Mouse (Mus musculus): ENCODE results near the gene Phf13.
A peak's percentile ranks its signal among the peaks of the same experiment; 100 is the strongest.

Gene Phf13

DNA sequence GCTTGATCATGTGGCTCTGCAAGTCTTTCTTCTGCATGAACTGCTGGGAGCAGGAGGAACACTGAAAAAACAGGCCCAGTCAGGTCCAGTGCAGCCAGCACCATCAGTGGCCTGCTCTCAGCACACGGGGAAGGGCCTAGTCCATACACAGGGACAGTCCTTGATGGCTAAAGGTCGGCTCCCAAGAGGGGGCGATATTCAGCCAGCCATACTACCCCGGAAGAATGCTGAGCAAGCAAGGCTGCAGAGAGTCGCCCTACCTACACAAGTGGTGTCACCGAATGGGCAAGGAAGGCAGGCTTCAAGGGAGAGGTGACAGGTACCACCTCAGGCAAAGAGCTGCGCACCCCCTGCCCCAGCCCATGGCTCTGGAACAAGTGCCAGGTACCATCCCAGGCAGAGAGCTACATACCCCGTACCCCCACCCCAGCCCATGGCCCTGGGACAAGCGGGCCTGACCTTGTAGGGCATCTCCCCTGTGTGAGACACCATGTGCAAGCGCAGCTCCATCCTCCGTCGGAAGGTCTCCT is 25.6 kb upstream of the Phf13 start:
- Histone ChIP-seq H3K4me1 (replicated peaks; ENCODE audit: low read depth, low read length) (peaks cover 80% of the 10 kb centered on the region), H3K9me3 (ENCODE audit: low read length) (no peaks in the 10 kb centered on the region), H3K36me3 (ENCODE audit: insufficient read depth, low read length) (peaks cover 99% of the 10 kb centered on the region), H3K27me3 (ENCODE audit: insufficient read depth, low read length) (no peaks in the 10 kb centered on the region), H3K4me3 (replicated peaks; ENCODE audit: low read length) (no peak overlapping the region)
- TF ChIP-seq CTCF (conservative IDR thresholded peaks at IDR 0.05; ENCODE audit: low read length) (no peak), POU5F1 (IDR thresholded peaks at IDR 0.05; ENCODE audit: borderline replicate concordance, low read length) (no peak), NANOG (IDR thresholded peaks at IDR 0.05; ENCODE audit: borderline replicate concordance, low read length) (no peak)

GRCm38 (mm10) chr4:152020024-152020423 is 24.0 kb upstream of the Phf13 start:
- peaks cover 99% of the 10 kb centered on the region for H3K36me3 ChIP-seq (ENCODE audit: insufficient read depth, low read length)
- peaks cover 78% of the 10 kb centered on the region for H3K4me1 ChIP-seq (replicated peaks; ENCODE audit: low read depth, low read length)
- TF ChIP-seq NANOG (IDR thresholded peaks at IDR 0.05; ENCODE audit: borderline replicate concordance, low read length) = no peak
- no peak for TF ChIP-seq CTCF (conservative IDR thresholded peaks at IDR 0.05; ENCODE audit: low read length)
- no peak for TF ChIP-seq POU5F1 (IDR thresholded peaks at IDR 0.05; ENCODE audit: borderline replicate concordance, low read length)
- H3K4me3 ChIP-seq (replicated peaks; ENCODE audit: low read length) = 0 out of 2 replicates have a peak overlapping the region, but pooled peaks have one; percentile 4
- H3K27me3 ChIP-seq (ENCODE audit: insufficient read depth, low read length) = no peaks in the 10 kb centered on the region
- H3K9me3 ChIP-seq (ENCODE audit: low read length) = no peaks in the 10 kb centered on the region

DNA sequence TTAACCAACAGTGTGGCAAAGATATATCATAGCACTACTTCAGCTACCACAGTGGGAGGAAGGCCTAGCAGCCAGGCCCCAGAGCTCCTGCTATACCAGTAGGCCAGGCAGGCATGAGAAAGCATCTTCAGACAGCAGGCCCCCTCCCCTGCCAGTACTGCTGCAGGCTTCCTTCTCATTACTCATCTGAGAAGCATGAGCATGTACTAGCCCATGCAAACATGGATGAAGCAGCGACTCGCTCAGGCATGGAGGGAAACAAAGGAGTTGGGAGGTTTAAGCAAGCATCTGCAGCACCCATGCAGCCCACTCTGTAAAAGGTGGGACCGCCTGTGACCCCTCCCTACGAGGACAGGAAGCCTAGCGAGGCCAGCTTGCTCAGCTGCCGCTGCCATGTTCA is 23.0 kb upstream of the Phf13 start:
- Histone ChIP-seq H3K9me3 (ENCODE audit: low read length) (no peaks in the 10 kb centered on the region), H3K36me3 (ENCODE audit: insufficient read depth, low read length) (peaks cover 99% of the 10 kb centered on the region), H3K4me1 (replicated peaks; ENCODE audit: low read depth, low read length) (peaks cover 77% of the 10 kb centered on the region), H3K4me3 (replicated peaks; ENCODE audit: low read length) (no peak overlapping the region), H3K27me3 (ENCODE audit: insufficient read depth, low read length) (no peaks in the 10 kb centered on the region)
- no peak for TF ChIP-seq NANOG (IDR thresholded peaks at IDR 0.05; ENCODE audit: borderline replicate concordance, low read length)
- TF ChIP-seq CTCF (conservative IDR thresholded peaks at IDR 0.05; ENCODE audit: low read length) = no peak
- TF ChIP-seq POU5F1 (IDR thresholded peaks at IDR 0.05; ENCODE audit: borderline replicate concordance, low read length) = no peak

GRCm38 (mm10) chr4:152013036-152013813 is 17.2 kb upstream of the Phf13 start:
- H3K4me1 ChIP-seq (replicated peaks; ENCODE audit: low read depth, low read length) = peaks cover 75% of the 10 kb centered on the region
- peaks cover 4% of the 10 kb centered on the region for H3K27me3 ChIP-seq (ENCODE audit: insufficient read depth, low read length)
- H3K4me3 ChIP-seq (replicated peaks; ENCODE audit: low read length) = no peak overlapping the region
- TF ChIP-seq NANOG (IDR thresholded peaks at IDR 0.05; ENCODE audit: borderline replicate concordance, low read length) (no peak), POU5F1 (IDR thresholded peaks at IDR 0.05; ENCODE audit: borderline replicate concordance, low read length) (no peak), CTCF (conservative IDR thresholded peaks at IDR 0.05; ENCODE audit: low read length) (no peak)
- H3K36me3 ChIP-seq (ENCODE audit: insufficient read depth, low read length) = peaks cover 81% of the 10 kb centered on the region
- H3K9me3 ChIP-seq (ENCODE audit: low read length) = no peaks in the 10 kb centered on the region

GRCm38 (mm10) chr4:152012109-152012508 is 16.1 kb upstream of the Phf13 start:
- H3K4me1 ChIP-seq (replicated peaks; ENCODE audit: low read depth, low read length) = peaks cover 81% of the 10 kb centered on the region

DNA sequence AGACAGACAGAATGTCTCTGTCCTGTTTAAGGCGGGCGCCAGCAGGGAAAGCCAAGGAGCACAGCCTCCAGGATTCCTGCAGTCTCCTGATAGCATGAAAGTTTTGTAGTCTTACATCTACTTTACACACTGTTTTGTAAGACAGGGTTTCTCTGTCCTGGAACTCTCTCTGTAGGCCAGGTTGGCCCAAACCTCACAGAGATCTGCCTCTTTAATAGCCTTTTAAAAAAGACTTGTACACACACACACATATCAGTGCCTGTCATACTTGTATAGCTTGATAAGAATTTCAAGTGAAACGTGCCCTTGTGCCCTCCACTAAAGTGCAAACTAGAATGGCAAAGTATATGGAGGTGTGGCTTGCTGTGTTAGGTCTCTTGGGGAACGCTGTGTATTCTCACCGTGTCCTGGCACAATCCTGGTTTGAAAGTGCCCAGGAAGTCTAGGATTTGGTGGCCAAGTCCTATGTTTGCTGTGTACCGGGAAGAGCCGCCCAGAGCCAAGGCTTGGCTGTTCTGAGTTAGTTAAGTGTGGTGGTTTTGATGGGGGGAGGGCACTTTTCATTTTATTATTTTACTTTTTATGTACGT is 15.2 kb upstream of the Phf13 start:
- Histone ChIP-seq H3K4me3 (replicated peaks; ENCODE audit: low read length) (peak overlapping the region; percentile 96), H3K27me3 (ENCODE audit: insufficient read depth, low read length) (peaks cover 20% of the 10 kb centered on the region), H3K36me3 (ENCODE audit: insufficient read depth, low read length) (peaks cover 62% of the 10 kb centered on the region), H3K9me3 (ENCODE audit: low read length) (no peaks in the 10 kb centered on the region), H3K4me1 (replicated peaks; ENCODE audit: low read depth, low read length) (peaks cover 84% of the 10 kb centered on the region)
- no peak for TF ChIP-seq NANOG (IDR thresholded peaks at IDR 0.05; ENCODE audit: borderline replicate concordance, low read length)

More at GRCm38 (mm10) chr4:152012109-152012508, 16.1 kb upstream of the Phf13 start:
- Histone ChIP-seq H3K4me3 (replicated peaks; ENCODE audit: low read length) (0 out of 2 replicates have a peak overlapping the region, but pooled peaks have one; percentile 96), H3K36me3 (ENCODE audit: insufficient read depth, low read length) (peaks cover 70% of the 10 kb centered on the region), H3K9me3 (ENCODE audit: low read length) (no peaks in the 10 kb centered on the region), H3K27me3 (ENCODE audit: insufficient read depth, low read length) (peaks cover 15% of the 10 kb centered on the region)
- TF ChIP-seq POU5F1 (IDR thresholded peaks at IDR 0.05; ENCODE audit: borderline replicate concordance, low read length) (no peak), NANOG (IDR thresholded peaks at IDR 0.05; ENCODE audit: borderline replicate concordance, low read length) (no peak), CTCF (conservative IDR thresholded peaks at IDR 0.05; ENCODE audit: low read length) (no peak)

DNA sequence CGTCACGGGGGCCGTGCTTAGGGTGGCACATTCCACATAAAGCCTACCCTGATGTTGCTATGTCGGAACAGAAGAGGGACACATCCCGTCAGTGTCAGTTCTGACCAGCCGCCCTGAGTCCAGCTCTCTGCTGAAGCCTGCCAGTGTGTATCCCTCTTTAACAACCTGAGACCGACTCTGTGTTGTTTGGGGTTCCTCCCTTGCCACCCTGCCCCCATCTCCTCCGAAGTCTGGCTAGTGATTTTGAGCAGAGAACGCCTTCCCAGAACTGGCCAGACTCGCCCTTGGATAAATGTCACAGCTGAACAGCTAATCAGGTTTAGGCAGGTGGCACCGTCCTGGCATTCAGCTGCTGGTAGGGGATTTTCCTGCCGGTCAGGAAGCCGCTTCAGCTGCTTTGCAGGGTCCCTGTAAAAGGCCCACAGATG is 14.7 kb upstream of the Phf13 start:
- TF ChIP-seq CTCF (conservative IDR thresholded peaks at IDR 0.05; ENCODE audit: low read length) (no peak), POU5F1 (IDR thresholded peaks at IDR 0.05; ENCODE audit: borderline replicate concordance, low read length) (no peak), NANOG (IDR thresholded peaks at IDR 0.05; ENCODE audit: borderline replicate concordance, low read length) (no peak)
- Histone ChIP-seq H3K4me1 (replicated peaks; ENCODE audit: low read depth, low read length) (peaks cover 87% of the 10 kb centered on the region), H3K36me3 (ENCODE audit: insufficient read depth, low read length) (peaks cover 56% of the 10 kb centered on the region), H3K27me3 (ENCODE audit: insufficient read depth, low read length) (peaks cover 20% of the 10 kb centered on the region), H3K4me3 (replicated peaks; ENCODE audit: low read length) (peak overlapping the region; percentile 96), H3K9me3 (ENCODE audit: low read length) (no peaks in the 10 kb centered on the region)

- Histone ChIP-seq H3K27me3 (ENCODE audit: insufficient read depth, low read length) (peaks cover 20% of the 10 kb centered on the region), H3K36me3 (ENCODE audit: insufficient read depth, low read length) (peaks cover 51% of the 10 kb centered on the region), H3K4me3 (replicated peaks; ENCODE audit: low read length) (peak overlapping the region; percentile 96), H3K9me3 (ENCODE audit: low read length) (no peaks in the 10 kb centered on the region), H3K4me1 (replicated peaks; ENCODE audit: low read depth, low read length) (peaks cover 87% of the 10 kb centered on the region)
- TF ChIP-seq CTCF (conservative IDR thresholded peaks at IDR 0.05; ENCODE audit: low read length) (no peak), POU5F1 (IDR thresholded peaks at IDR 0.05; ENCODE audit: borderline replicate concordance, low read length) (no peak), NANOG (IDR thresholded peaks at IDR 0.05; ENCODE audit: borderline replicate concordance, low read length) (no peak)
Observed at GRCm38 (mm10) chr4:152010091-152010706, 14.1 kb upstream of the Phf13 start.

Measured in E14TG2a.4 (cell line).